Mouse (Mus musculus) small intestine, adult 2 months (tissue): ENCODE data around the gene Olfr214.

ENCODE experiments used
- CTCF ChIP-seq: fragments of 200-500 bp; IDR thresholded peaks from 2 replicates; pipeline ENCODE4 v1.5.1; 2012; ENCODE audit warnings: low read depth, mild to moderate bottlenecking, control low read depth, inconsistent platforms, low read length, moderate library complexity, mixed read lengths; ENCODE audit not compliant: insufficient replicate concordance, insufficient read length; ENCODE audit errors: extremely low read depth
- POLR2A ChIP-seq: fragments of 200-500 bp; IDR thresholded peaks from 2 replicates; pipeline ENCODE4 v1.6.1; 2012; ENCODE audit warnings: low read depth, mild to moderate bottlenecking, control low read depth, inconsistent platforms, low read length, moderate library complexity

- no peak for TF ChIP-seq CTCF
- TF ChIP-seq POLR2A, result no peak
These were observed 53.2 kb downstream of the Olfr214 start for GRCm38 (mm10) chr6:116607230-116607629.
